Mouse (Mus musculus) thymus, postnatal 0 days (tissue): ENCODE measurements around the gene Bcl2l12. TPM values are rescaled to one million over a fixed set of nuclear protein-coding genes. Genes with fewer than 3 reads are reported as not detected.

Experiments used
- DNase-seq: peaks from one replicate; pipeline ENCODE4 v3.0.0-alpha.2; 2015; ENCODE audit warnings: low spot score
- polyA plus RNA-seq: library from polyadenylated mRNA; unstranded; fragments of >200 nt; fragmentation: Nextera tagmentation; extraction: Ambion mirVana; gene quantifications from 2 replicates; pipeline ENCODE4 v1.2.1, GENCODE M21; 2015

The Bcl2l12 gene
- polyA plus RNA-seq, 1 experiment from 2014 or later, result 66.6 TPM

GRCm38 (mm10) chr7:44986879-44987718 lies 11.4 kb downstream of the Bcl2l12 start:
- DNase-seq, result no peak

GRCm38 (mm10) chr7:44986192-44986878 lies 12.2 kb downstream of the Bcl2l12 start, which contains the start of gene Prmt1:
TSS of gene Prmt1 (minus strand) at chr7:44986568.
- peak; percentile 99 for DNase-seq

GRCm38 (mm10) chr7:44985595-44986191 lies 12.8 kb downstream of the Bcl2l12 start:
- DNase-seq, result peak; percentile 44

DNA sequence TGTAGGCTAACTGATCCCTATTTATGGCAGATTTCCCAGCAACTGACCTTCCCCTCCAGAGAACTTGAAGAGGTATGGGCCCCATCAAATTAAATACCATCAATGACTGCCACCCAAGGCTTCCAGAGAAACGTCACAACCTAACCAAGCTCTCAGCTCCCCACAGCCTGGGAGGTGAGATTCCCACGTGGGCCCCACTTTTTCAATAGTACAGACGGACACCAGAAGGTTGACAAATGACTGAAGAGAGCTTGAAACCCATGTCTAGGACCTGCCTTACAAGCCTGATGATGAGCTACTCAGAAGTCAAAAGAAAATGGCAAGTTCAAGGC lies 13.7 kb downstream of the Bcl2l12 start:
- DNase-seq, result no peak

DNA sequence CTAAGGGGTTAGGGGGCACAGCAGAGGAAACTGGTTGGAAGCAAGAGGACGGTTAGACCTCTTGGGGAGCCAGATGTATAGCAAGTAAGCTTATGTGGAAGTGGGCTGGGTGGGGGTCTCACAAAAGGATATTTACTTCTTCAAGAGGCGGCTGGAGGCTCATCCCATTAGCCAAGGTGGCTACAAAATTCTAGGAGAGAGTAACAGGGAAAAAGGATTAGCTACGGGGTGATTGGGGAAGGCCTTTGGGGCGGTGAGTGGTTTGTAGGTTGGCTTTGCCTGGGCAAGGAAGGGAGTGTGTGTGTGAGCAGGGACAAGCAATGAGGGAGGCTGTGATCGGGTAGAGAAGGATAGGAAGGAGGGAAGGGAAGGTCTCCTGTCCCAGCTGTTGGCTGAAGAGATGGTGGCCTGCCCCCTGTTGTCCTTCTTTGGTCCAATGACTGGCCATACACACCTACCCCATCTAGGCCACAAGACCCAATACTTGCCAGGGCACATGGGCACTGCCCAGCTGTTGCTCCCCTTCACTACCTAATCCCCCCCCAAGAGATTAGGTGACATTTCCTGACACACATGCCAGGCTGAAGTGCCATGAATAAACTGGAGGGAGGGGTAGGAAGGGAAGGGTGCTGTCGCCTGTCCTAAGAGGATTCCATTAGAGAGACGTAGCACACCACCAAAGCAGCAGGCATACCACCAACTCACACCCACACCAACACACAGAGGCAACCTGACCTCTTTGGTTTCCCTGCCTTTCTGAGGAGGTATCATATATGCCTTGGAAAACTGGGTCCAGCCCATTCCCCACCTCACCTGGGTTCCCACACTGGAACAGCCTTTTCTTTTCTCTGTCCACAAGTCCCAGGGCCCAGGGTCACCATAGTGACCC lies 14.3 kb downstream of the Bcl2l12 start:
- DNase-seq, result no peak

- DNase-seq, result peak; percentile 81
Observed at GRCm38 (mm10) chr7:44983085-44983484, 15.4 kb downstream of the Bcl2l12 start.

GRCm38 (mm10) chr7:44981539-44981938 lies 17.0 kb downstream of the Bcl2l12 start:
- no peak for DNase-seq

DNA sequence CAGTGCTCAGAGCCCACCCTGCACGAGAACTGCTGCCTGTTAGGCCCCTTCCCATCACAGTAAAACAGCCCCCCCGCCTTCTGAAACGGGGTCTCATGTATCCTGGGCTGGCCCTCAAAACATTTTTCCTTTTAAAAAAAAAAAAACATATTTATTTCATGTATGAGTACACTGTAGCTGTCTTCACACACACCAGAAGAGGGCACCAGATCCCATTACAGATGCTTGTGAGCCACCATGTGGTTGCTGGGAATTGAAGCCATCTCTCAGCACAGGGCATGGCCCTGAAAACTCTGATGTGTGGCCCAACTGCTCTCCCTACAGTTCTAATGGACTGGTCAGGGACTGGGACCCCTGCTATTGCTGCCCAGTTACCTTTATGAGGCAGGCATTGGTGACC lies 20.2 kb downstream of the Bcl2l12 start:
- DNase-seq, result no peak

- no peak for DNase-seq
Observed at GRCm38 (mm10) chr7:44975117-44975419, 23.4 kb downstream of the Bcl2l12 start.

GRCm38 (mm10) chr7:44974383-44975116 lies 24.0 kb downstream of the Bcl2l12 start, which contains the start of gene Cpt1c:
TSS of gene Cpt1c (minus strand) at chr7:44974851.
- DNase-seq, result no peak

DNA sequence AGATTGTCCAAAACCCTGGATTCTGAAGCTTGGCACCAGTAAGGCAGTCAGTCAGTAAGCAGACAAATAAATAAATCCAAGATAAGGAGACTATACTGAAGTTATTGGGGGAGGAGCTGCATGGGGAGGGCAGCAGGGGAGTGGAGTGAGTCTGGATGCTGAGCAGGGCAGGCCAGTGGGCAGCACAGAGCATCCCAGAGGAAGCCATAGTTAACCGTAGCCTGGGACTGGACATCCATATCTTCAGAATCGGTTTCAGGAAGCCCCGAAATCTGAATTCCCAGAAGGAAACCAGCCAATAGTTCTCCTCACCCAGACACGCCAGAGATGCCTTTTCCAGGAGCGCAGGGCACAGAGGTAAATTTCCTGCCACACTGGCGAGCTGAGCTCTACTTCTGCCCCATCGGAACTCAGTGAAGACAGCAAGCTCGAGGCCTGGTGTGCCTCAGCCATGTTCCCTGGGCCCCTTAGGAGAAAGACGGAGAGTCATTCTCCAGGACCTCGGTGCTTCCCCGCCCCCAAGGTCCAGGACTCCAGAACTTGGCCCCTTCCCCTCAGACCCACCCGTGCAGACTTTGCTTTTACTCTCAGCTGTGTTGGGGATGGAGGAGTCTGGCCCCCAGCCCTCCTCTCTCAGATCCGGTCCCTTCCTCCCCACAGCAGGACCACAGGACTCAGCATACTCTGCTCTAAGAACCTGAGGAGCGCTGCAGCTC lies 24.9 kb downstream of the Bcl2l12 start:
- DNase-seq, result no peak

DNA sequence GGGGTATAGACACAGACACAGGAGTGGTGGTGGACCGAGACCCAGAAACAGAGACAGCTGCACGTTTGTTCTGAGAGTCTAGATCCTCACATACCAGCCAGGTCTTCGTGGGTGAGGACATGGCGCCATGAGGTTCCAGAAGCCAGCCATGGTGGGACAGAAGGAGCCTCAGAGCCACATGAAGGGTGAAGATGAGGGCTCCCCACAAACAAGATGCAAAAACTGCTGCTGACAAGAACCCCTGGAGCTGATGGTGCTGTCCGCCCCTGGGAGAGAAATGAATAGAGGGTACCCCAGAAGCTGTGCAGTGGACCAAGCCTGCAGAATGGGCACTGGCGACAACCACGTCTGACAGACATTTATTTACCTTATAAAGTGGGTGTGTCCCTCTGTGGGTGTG lies 27.4 kb downstream of the Bcl2l12 start:
- no peak for DNase-seq

- peak; percentile 84 for DNase-seq
Observed at GRCm38 (mm10) chr7:44970231-44970691, 28.3 kb downstream of the Bcl2l12 start.

GRCm38 (mm10) chr7:44966638-44967037 lies 31.9 kb downstream of the Bcl2l12 start:
- no peak for DNase-seq

GRCm38 (mm10) chr7:44965975-44966374 lies 32.5 kb downstream of the Bcl2l12 start:
- no peak for DNase-seq

GRCm38 (mm10) chr7:44964990-44965389 lies 33.5 kb downstream of the Bcl2l12 start:
- no peak for DNase-seq

DNA sequence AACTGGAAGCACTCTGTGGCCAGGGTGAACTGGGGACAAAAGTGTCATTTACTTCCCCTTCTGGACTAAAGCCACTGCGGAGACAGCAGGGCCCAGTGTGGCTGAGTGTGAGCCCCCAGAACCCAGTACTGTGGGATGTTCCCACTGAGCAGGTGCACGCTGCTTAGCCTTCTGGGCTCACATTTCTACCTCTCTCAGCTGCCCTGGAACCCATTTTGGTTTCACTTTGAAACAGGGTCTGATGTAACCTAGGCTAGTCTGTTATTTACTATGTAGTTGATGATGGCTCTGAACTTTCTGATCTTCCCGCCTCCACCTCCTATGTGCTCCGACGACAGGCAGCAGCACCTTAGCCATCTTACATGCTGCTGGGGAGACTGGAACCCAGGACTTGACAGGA lies 35.7 kb downstream of the Bcl2l12 start:
- DNase-seq, result no peak

DNA sequence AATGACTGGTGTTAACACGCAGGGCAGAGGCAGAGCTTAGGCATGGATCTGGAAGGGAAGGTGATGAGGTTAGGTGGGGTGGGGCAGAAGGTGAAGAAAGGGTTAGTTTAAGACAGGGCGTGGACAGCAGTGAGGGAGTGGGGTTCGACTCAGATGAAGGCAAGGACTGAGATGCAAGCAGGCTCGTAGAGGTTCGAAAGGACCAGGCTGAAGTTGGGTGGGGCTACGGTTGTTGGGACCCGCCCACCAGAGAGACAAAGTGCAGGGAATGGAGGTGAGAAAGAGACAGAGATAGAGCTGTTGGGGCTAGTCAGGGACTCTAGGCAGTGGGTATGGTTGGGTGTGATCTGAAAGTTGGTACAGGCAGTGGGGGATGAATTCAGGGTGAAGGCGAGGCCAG lies 36.2 kb downstream of the Bcl2l12 start:
- DNase-seq, result no peak

- no peak for DNase-seq
Observed at GRCm38 (mm10) chr7:44960512-44960910, 38.0 kb downstream of the Bcl2l12 start.
